Mouse (Mus musculus): ENCODE results near the gene Prkcq.

Prkcq gene

GRCm38 (mm10) chr2:11224808-11225484 lies 53.0 kb downstream of the Prkcq start:
- peak; percentile 15 for DNase-seq

GRCm38 (mm10) chr2:11225485-11225876 lies 53.6 kb downstream of the Prkcq start:
- peak; percentile 50 for DNase-seq

GRCm38 (mm10) chr2:11226555-11226954 lies 54.6 kb downstream of the Prkcq start:
- peak; percentile 28 for DNase-seq

- DNase-seq = peak; percentile 4
Observed at GRCm38 (mm10) chr2:11229126-11229525, 57.2 kb downstream of the Prkcq start.

GRCm38 (mm10) chr2:11231118-11231517 lies 59.2 kb downstream of the Prkcq start:
- peak; percentile 74 for DNase-seq

GRCm38 (mm10) chr2:11231988-11232387 lies 60.1 kb downstream of the Prkcq start:
- peak; percentile 1 for DNase-seq

GRCm38 (mm10) chr2:11238254-11238653 lies 66.3 kb downstream of the Prkcq start:
- DNase-seq = no peak

- no peak for DNase-seq
Observed at GRCm38 (mm10) chr2:11239523-11239922, 67.6 kb downstream of the Prkcq start.

- no peak for DNase-seq
Observed at GRCm38 (mm10) chr2:11245926-11246325, 74.0 kb downstream of the Prkcq start.

GRCm38 (mm10) chr2:11253945-11254344 lies 82.0 kb downstream of the Prkcq start:
- DNase-seq = peak; percentile 89

GRCm38 (mm10) chr2:11254446-11254845 lies 82.5 kb downstream of the Prkcq start:
- no peak for DNase-seq

- DNase-seq = peak; percentile 37
Observed at GRCm38 (mm10) chr2:11257260-11257850, 85.4 kb downstream of the Prkcq start.

- DNase-seq = peak; percentile 45
Observed at GRCm38 (mm10) chr2:11258181-11258580, 86.3 kb downstream of the Prkcq start.

- DNase-seq = peak; percentile 66
Observed at GRCm38 (mm10) chr2:11259361-11259760, 87.5 kb downstream of the Prkcq start.

GRCm38 (mm10) chr2:11264836-11265235 lies 92.9 kb downstream of the Prkcq start:
- DNase-seq = peak; percentile 45

GRCm38 (mm10) chr2:11265455-11265854 lies 93.5 kb downstream of the Prkcq start:
- peak; percentile 1 for DNase-seq

GRCm38 (mm10) chr2:11266294-11266693 lies 94.4 kb downstream of the Prkcq start:
- DNase-seq = peak; percentile 63

- DNase-seq = no peak
Observed at GRCm38 (mm10) chr2:11278965-11279364, 107.1 kb downstream of the Prkcq start.

- no peak for DNase-seq
Observed at GRCm38 (mm10) chr2:11280247-11280646, 108.3 kb downstream of the Prkcq start.

- peak; percentile 46 for DNase-seq
Observed at GRCm38 (mm10) chr2:11287834-11288530, 116.1 kb downstream of the Prkcq start.

GRCm38 (mm10) chr2:11288531-11288846 lies 116.6 kb downstream of the Prkcq start:
- DNase-seq = peak; percentile 94

- peak; percentile 72 for DNase-seq
Observed at GRCm38 (mm10) chr2:11290931-11291330, 119.0 kb downstream of the Prkcq start.

GRCm38 (mm10) chr2:11291570-11292405 lies 119.9 kb downstream of the Prkcq start:
- peak; percentile 1 for DNase-seq

All from heart, adult 11 months (tissue).